Mouse (Mus musculus): ENCODE results near the gene Tbcc. TPM values are rescaled to one million over a fixed set of nuclear protein-coding genes. Genes with fewer than 3 reads are reported as not detected.

Tbcc gene
- polyA plus RNA-seq, 1 experiment from 2014 or later, result 80.2 TPM

DNA sequence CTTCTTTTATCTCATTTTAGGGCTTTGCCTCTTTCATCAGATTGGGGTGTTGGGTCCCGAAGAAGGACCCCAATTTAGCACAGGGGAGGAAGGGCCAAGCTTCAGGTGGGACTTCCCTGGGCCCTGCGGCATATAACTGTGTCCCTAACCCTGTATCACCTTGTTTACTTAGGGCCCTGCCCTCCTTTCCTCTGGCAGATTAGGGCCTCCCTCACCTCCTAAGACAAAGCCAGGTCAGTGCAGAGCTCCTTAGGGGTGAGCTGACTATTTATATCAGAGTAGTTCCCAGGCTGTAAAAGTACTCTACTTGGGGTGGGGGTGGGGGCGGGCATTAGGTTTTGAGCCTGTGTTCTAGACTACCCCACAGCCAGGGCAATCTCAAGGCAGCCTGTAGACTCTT lies 24.6 kb downstream of the Tbcc start:
- H3K9me3 ChIP-seq, result no peaks in the 10 kb centered on the region
- 67% methylated on average over 3 of the region's 3 CpGs for WGBS
- H3K27ac ChIP-seq, result no peak overlapping the region
- H3K4me2 ChIP-seq (replicated peaks), result no peak overlapping the region
- H3K27me3 ChIP-seq, result no peaks in the 10 kb centered on the region
- no peak for ATAC-seq (ENCODE audit: insufficient number of reproducible peaks, insufficient read depth, low FRiP score, low TSS enrichment)
- H3K9ac ChIP-seq, result no peak overlapping the region
- H3K4me3 ChIP-seq, result no peak overlapping the region
- no peaks in the 10 kb centered on the region for H3K36me3 ChIP-seq
- peaks cover 16% of the 10 kb centered on the region for H3K4me1 ChIP-seq

DNA sequence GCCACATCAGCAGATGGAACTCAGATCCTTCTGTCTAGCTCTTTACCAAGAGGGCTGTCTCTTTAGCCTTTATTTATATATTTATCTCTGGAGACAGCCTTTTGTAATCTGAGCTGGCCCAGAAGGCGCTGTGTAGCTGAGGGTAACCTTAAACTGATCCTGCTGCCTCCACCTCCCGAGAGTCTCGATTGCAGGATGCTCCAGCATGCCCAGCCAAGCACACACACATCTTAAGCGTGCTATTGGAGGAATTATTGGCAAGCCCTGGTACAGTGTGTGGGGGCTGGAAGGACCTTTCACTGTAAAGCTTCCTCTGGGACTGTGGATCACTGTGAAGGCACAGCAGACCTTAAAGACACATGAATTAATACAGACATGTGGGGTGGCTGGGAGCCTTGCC lies 28.5 kb downstream of the Tbcc start:
- no peak overlapping the region for H3K27ac ChIP-seq
- no peak overlapping the region for H3K4me3 ChIP-seq
- H3K4me2 ChIP-seq (replicated peaks), result no peak overlapping the region
- H3K27me3 ChIP-seq, result no peaks in the 10 kb centered on the region
- no peak overlapping the region for H3K9ac ChIP-seq
- H3K36me3 ChIP-seq, result no peaks in the 10 kb centered on the region
- peak; percentile 53; the same call in 1 of the 2 replicates for ATAC-seq (ENCODE audit: insufficient number of reproducible peaks, insufficient read depth, low FRiP score, low TSS enrichment)
- WGBS, result 12% methylated on average over 4 of the region's 4 CpGs
- peaks cover 7% of the 10 kb centered on the region; the same call in 1 of the 2 replicates for H3K4me1 ChIP-seq
- no peaks in the 10 kb centered on the region for H3K9me3 ChIP-seq

DNA sequence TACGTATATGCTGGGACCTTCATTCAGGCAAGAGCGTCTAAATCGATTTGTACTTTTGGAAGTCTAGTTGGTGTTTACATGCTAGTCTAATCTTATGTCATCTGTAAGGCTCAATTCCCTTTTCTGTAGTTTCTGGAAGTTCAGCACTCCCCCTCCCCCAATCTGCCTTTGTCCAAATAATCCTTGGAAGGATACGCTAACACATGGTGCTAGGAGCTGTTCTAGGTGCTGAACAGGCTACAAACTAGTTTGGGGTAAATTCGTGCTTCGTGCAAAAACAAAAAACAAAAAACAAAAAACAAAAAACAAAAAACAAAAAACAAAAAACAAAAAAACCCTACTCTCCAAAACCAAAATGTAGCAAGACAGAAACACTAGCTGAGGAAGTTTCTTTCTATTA lies 30.4 kb downstream of the Tbcc start:
- 55% methylated on average over 6 of the region's 6 CpGs for WGBS
- H3K27me3 ChIP-seq, result no peaks in the 10 kb centered on the region
- no peak overlapping the region for H3K4me3 ChIP-seq
- ATAC-seq (ENCODE audit: insufficient number of reproducible peaks, insufficient read depth, low FRiP score, low TSS enrichment), result no peak
- H3K36me3 ChIP-seq, result no peaks in the 10 kb centered on the region
- no peak overlapping the region for H3K9ac ChIP-seq
- no peak overlapping the region for H3K27ac ChIP-seq
- H3K9me3 ChIP-seq, result no peaks in the 10 kb centered on the region
- peaks cover 7% of the 10 kb centered on the region; the same call in 1 of the 2 replicates for H3K4me1 ChIP-seq
- no peak overlapping the region for H3K4me2 ChIP-seq (replicated peaks)

DNA sequence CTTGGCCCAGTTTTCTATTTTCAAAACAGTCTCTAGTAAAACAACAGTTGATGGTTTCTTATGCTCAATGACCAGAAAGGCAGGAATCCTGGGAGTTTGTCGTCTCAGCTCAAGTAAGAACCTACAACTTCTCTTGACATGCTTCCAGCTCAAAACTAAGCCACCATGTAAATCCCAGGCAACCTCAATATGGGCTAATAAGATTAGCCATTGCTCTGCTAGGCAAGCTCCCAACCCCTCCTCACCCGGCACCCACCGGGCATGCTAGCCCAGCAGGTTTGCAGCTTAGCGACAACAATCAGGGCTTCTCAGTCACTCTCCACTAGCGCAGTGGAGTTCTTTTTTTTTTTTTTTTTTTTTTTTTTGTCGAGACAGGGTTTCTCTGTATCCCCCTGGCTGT lies 35.7 kb downstream of the Tbcc start:
- H3K9ac ChIP-seq, result no peak overlapping the region
- H3K4me3 ChIP-seq, result no peak overlapping the region
- no peak overlapping the region for H3K27ac ChIP-seq
- H3K4me1 ChIP-seq, result no peaks in the 10 kb centered on the region
- no peaks in the 10 kb centered on the region for H3K9me3 ChIP-seq
- no peak overlapping the region for H3K4me2 ChIP-seq (replicated peaks)
- H3K27me3 ChIP-seq, result no peaks in the 10 kb centered on the region
- H3K36me3 ChIP-seq, result peaks cover 29% of the 10 kb centered on the region
- 53% methylated on average over 6 of the region's 6 CpGs for WGBS
- no peak for ATAC-seq (ENCODE audit: insufficient number of reproducible peaks, insufficient read depth, low FRiP score, low TSS enrichment)

DNA sequence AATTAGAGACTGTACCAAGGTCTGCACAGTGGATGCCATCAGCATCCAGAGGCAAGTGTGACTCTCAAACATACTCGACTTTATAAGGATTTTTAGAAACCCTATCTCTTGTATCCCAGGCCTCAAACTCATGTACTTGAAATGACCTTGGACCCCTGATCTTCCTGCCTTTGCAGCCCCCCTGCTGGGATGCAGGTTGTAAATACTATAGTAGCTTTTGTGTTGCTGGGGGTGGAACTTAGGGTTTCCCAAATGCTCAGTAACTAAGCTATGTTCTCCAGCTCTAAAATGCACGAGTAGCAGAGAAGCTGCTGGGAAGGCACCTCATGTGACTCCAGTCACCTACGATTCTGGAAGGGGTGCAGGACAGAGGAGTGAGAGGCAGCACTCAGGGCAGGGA lies 36.5 kb downstream of the Tbcc start:
- Histone ChIP-seq H3K4me2 (replicated peaks) (no peak overlapping the region), H3K27ac (no peak overlapping the region), H3K9ac (no peak overlapping the region), H3K9me3 (no peaks in the 10 kb centered on the region), H3K4me1 (no peaks in the 10 kb centered on the region), H3K36me3 (peaks cover 36% of the 10 kb centered on the region), H3K4me3 (no peak overlapping the region), H3K27me3 (no peaks in the 10 kb centered on the region)
- 76% methylated on average over 3 of the region's 3 CpGs for WGBS
- ATAC-seq (ENCODE audit: insufficient number of reproducible peaks, insufficient read depth, low FRiP score, low TSS enrichment), result no peak

DNA sequence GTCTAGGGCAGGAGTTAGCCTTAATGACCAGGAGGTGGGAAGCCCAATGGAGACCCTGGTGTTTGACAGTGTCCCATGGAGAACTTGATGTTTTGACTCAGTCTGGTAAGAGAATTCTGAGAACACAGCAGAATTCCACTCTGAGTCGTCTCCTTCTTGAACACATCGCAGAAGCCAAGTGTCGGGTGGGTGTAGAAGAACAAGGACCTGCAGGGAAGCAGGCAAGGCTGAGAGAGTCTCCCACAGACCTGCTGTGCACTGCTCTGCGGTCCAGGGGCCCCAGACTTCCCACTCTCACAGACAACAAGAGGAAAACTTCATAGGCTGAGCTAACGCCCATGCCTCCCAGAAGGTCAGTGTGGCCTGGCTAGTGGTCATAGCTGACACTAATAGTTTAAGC lies 37.3 kb downstream of the Tbcc start:
- H3K27me3 ChIP-seq, result no peaks in the 10 kb centered on the region
- no peak overlapping the region for H3K27ac ChIP-seq
- no peak overlapping the region for H3K9ac ChIP-seq
- H3K36me3 ChIP-seq, result peaks cover 45% of the 10 kb centered on the region
- no peaks in the 10 kb centered on the region for H3K4me1 ChIP-seq
- WGBS, result 96% methylated on average over 5 of the region's 5 CpGs
- no peaks in the 10 kb centered on the region for H3K9me3 ChIP-seq
- H3K4me3 ChIP-seq, result no peak overlapping the region
- no peak overlapping the region for H3K4me2 ChIP-seq (replicated peaks)
- ATAC-seq (ENCODE audit: insufficient number of reproducible peaks, insufficient read depth, low FRiP score, low TSS enrichment), result no peak

DNA sequence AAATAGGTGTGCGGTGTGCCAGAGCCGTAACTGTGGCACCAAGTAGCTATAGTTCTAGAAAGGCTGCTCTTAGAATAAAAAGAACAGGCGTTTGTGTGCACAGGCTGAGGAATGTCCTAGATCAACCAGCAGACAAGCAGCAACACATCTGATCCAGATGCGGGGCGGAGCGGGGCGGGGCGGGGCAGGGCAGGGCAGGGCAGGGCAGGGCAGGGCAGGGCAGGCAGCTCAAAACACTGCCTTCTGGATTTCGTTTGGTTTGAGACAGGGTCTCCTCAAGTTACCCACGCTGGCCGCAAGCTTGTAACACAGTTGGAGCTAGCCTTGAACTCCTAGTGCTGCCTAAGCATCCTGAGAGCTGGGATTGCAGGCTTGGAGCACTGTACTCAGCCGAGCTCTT lies 38.8 kb downstream of the Tbcc start:
- no peak overlapping the region for H3K4me3 ChIP-seq
- H3K4me2 ChIP-seq (replicated peaks), result no peak overlapping the region
- H3K36me3 ChIP-seq, result peaks cover 60% of the 10 kb centered on the region
- no peaks in the 10 kb centered on the region for H3K27me3 ChIP-seq
- 61% methylated on average over 12 of the region's 12 CpGs for WGBS
- no peak overlapping the region for H3K27ac ChIP-seq
- H3K9me3 ChIP-seq, result no peaks in the 10 kb centered on the region
- no peak overlapping the region for H3K9ac ChIP-seq
- no peak for ATAC-seq (ENCODE audit: insufficient number of reproducible peaks, insufficient read depth, low FRiP score, low TSS enrichment)
- H3K4me1 ChIP-seq, result no peaks in the 10 kb centered on the region

DNA sequence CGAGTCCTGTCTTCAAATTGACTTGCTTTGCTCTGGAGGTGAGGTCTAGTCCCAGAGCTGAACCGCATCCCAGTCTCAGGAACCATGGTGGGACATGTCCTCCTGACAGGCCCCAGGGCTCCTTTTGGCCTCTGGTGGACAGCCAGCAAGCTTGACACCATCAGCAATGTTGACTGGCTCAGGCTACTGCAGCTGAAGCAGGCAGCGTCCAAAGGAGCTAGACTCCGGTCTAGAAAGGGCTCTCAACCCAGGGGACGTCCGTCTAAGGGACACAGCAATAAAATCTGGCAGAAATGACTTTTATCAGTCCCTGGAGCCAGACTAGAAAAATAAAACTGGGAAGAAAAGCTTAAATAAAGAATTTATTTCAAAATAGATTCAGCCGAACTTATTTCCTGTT lies 39.4 kb downstream of the Tbcc start:
- Histone ChIP-seq H3K36me3 (peaks cover 66% of the 10 kb centered on the region), H3K27ac (no peak overlapping the region), H3K9me3 (no peaks in the 10 kb centered on the region), H3K9ac (no peak overlapping the region), H3K4me3 (no peak overlapping the region), H3K27me3 (no peaks in the 10 kb centered on the region), H3K4me2 (replicated peaks) (no peak overlapping the region), H3K4me1 (no peaks in the 10 kb centered on the region)
- 84% methylated on average over 7 of the region's 7 CpGs for WGBS
- no peak for ATAC-seq (ENCODE audit: insufficient number of reproducible peaks, insufficient read depth, low FRiP score, low TSS enrichment)

DNA sequence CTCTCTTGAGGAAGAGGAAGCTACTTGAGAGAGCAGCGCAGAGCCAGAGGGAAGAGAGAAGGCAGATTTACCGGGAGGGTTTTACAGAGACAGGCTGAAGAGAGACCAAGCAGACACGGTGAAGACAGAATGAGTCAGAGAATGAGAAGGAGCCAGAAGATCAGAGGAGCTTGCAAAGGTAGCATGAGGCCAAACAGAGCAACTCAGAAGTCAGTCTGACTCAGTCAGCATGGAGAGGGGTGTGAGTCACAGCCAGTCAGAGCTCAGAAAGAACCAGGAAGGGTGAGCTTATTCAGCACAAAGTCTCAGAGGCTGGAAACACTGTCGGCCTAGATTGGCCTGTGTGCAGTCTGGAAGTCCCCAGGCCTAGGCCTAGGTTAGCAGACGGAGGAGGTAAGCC lies 42.5 kb downstream of the Tbcc start:
- Histone ChIP-seq H3K27ac (no peak overlapping the region), H3K36me3 (peaks cover 95% of the 10 kb centered on the region), H3K4me1 (no peaks in the 10 kb centered on the region), H3K4me3 (no peak overlapping the region), H3K9ac (no peak overlapping the region), H3K27me3 (no peaks in the 10 kb centered on the region), H3K9me3 (no peaks in the 10 kb centered on the region), H3K4me2 (replicated peaks) (no peak overlapping the region)
- 94% methylated on average over 5 of the region's 5 CpGs for WGBS
- no peak for ATAC-seq (ENCODE audit: insufficient number of reproducible peaks, insufficient read depth, low FRiP score, low TSS enrichment)

DNA sequence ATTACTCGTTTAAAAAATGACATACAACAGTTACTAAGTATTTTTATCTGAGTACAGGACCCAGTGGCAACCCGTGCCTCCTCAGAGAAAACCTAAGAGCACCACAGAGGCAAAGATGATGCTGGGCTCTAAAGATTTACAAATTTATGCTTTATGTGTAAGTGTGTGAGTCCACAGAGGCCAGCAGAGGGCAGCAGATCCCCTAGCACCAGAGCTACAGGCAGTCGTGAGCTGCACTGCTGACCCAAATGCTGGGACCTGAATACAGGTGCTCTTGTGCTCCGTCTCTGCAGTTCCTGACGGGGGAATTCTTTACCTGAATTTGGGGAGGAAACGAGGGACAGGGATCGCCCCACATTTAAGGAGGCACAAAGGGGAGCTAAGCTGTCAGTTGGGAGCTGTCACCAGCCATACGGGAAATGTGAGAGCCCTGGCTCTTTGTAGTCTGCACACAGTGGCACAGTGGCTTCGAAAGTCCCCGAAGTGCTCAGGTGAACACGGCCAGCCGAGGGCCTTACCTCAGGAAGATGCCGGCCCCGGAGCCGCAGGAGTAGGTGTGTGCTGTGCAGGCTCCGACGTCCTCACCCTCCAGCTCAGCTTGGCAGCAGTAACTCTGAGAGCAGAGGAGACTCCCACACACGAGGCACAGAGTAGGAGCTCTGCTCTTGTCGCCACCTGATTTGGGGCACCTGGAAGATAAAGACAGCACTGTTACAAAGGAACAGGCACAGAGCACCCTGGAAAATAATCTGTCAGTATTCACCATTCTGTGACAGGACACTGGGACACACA lies 43.3 kb downstream of the Tbcc start:
- H3K4me1 ChIP-seq, result no peaks in the 10 kb centered on the region
- H3K9ac ChIP-seq, result no peak overlapping the region
- no peak overlapping the region for H3K4me3 ChIP-seq
- no peak for ATAC-seq (ENCODE audit: insufficient number of reproducible peaks, insufficient read depth, low FRiP score, low TSS enrichment)
- no peaks in the 10 kb centered on the region for H3K27me3 ChIP-seq
- H3K27ac ChIP-seq, result no peak overlapping the region
- no peaks in the 10 kb centered on the region for H3K9me3 ChIP-seq
- WGBS, result 80% methylated on average over 19 of the region's 19 CpGs
- H3K4me2 ChIP-seq (replicated peaks), result no peak overlapping the region
- H3K36me3 ChIP-seq, result peaks cover 96% of the 10 kb centered on the region

DNA sequence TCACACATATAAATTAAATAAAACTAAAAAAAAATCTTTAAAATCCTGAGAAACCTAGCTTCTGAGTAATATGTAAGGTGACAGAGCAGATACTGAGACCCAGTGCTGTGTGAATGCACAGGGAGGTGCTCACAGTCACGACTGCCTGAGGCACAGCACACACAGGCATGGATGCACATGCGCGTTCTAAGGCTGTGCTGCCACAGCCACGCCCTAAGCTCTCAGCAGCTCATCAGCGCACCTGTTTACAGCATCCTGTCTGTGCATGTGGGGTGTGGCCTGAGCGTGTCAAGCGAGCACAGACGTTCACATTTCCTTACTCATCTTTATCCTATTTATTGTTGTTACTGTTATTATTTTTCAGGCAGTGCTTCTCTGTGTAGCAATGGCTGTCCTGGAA lies 50.0 kb downstream of the Tbcc start:
- Histone ChIP-seq H3K27me3 (no peaks in the 10 kb centered on the region), H3K36me3 (peaks cover 94% of the 10 kb centered on the region), H3K27ac (no peak overlapping the region), H3K9ac (no peak overlapping the region), H3K4me3 (no peak overlapping the region), H3K4me1 (no peaks in the 10 kb centered on the region), H3K9me3 (no peaks in the 10 kb centered on the region), H3K4me2 (replicated peaks) (no peak overlapping the region)
- no peak for ATAC-seq (ENCODE audit: insufficient number of reproducible peaks, insufficient read depth, low FRiP score, low TSS enrichment)
- 94% methylated on average over 8 of the region's 8 CpGs for whole genome bisulfite sequencing

All from embryonic facial prominence, embryonic 12.5 days (tissue).